In genomic region chr8:69710624-69711023, GRCm38 (mm10) we compare ENCODE assay signal across 8 mouse cellular contexts. TPM values are rescaled to one million over a fixed set of nuclear protein-coding genes. Genes with fewer than 3 reads are reported as not detected.
DNase-seq lines count a peak whose midpoint lies in the region; ATAC-seq lines count a peak whose summit lies in the region.
"Not testable (repeated sequence)": the region's sequence is repeated elsewhere in the genome, so short reads cannot be mapped to it uniquely, and the experiment has no call there.

Gene Zfp869, minus strand, starts transcription at chr8:69710724.

- H3K4me1 ChIP-seq in embryonic facial prominence, embryonic 12.5 days, result peaks cover 16% of the 10 kb centered on the region
- H3K4me1 ChIP-seq in kidney, embryonic 14.5 days (ENCODE audit: control insufficient read depth, insufficient read depth, low read length); neural tube, embryonic 14.5 days (ENCODE audit: control insufficient read depth, insufficient read depth, low read length): not testable (repeated sequence)

- H3K4me2 ChIP-seq in embryonic facial prominence, embryonic 12.5 days (replicated peaks); kidney, embryonic 14.5 days (replicated peaks; ENCODE audit: low read depth, low read length); neural tube, embryonic 14.5 days (ENCODE audit: low read depth, low read length): not testable (repeated sequence)

- H3K9me3 ChIP-seq in embryonic facial prominence, embryonic 12.5 days; kidney, embryonic 14.5 days (ENCODE audit: control insufficient read depth, low read length); neural tube, embryonic 14.5 days (ENCODE audit: control insufficient read depth, low read length): not testable (repeated sequence)

- peaks cover 47% of the 10 kb centered on the region for H3K79me2 ChIP-seq in macrophage (ENCODE audit: inconsistent target)

- not testable (repeated sequence) for DNase-seq in gastrocnemius, adult 8-10 months (ENCODE audit: low spot score in 2 of 2); heart, postnatal 10 days; left cerebral cortex, postnatal 36 days (ENCODE audit: low spot score in 2 of 2)

- H3K27me3 ChIP-seq in embryonic facial prominence, embryonic 12.5 days; kidney, embryonic 14.5 days (ENCODE audit: control insufficient read depth, insufficient read depth, low read length); neural tube, embryonic 14.5 days (ENCODE audit: control insufficient read depth, insufficient read depth, low read length): not testable (repeated sequence)

- not testable (repeated sequence) for H3K4me3 ChIP-seq in embryonic facial prominence, embryonic 12.5 days; kidney, embryonic 14.5 days (ENCODE audit: low read length); macrophage (ENCODE audit: inconsistent target); neural tube, embryonic 14.5 days (ENCODE audit: low read depth, low read length)

- intact Hi-C loops in heart, postnatal 10 days (cut with DNase I), result not testable (repeated sequence)
- intact Hi-C loops in left cerebral cortex, postnatal 36 days (cut with DNase I), result loop anchor here (10.0 kb wide), 1 partner anchor 386 kb away; no protein-coding TSS in a partner anchor

- 95% methylated on average over 7 of the region's 10 CpGs for WGBS in embryonic facial prominence, embryonic 12.5 days
- WGBS in kidney, embryonic 14.5 days, result 95% methylated on average over 8 of the region's 10 CpGs
- WGBS in macrophage (ENCODE audit: missing documents), result 90% methylated on average over 8 of the region's 10 CpGs
- 98% methylated on average over 8 of the region's 10 CpGs for WGBS in neural tube, embryonic 14.5 days

- not testable (repeated sequence) for H3K9ac ChIP-seq in embryonic facial prominence, embryonic 12.5 days; kidney, embryonic 14.5 days (ENCODE audit: low read depth, low read length); neural tube, embryonic 14.5 days (replicated peaks; ENCODE audit: low read depth, low read length)

- H3K36me3 ChIP-seq in embryonic facial prominence, embryonic 12.5 days, result peaks cover 62% of the 10 kb centered on the region
- peaks cover 54% of the 10 kb centered on the region for H3K36me3 ChIP-seq in kidney, embryonic 14.5 days (ENCODE audit: control insufficient read depth, insufficient read depth, low read length)
- peaks cover 70% of the 10 kb centered on the region for H3K36me3 ChIP-seq in macrophage (ENCODE audit: inconsistent target)
- H3K36me3 ChIP-seq in neural tube, embryonic 14.5 days (ENCODE audit: control insufficient read depth, insufficient read depth, low read length), result peaks cover 37% of the 10 kb centered on the region

- ATAC-seq in activated CD4-positive, CD25-positive, alpha-beta regulatory T cell, adult 4 months; embryonic facial prominence, embryonic 12.5 days (ENCODE audit: insufficient number of reproducible peaks, insufficient read depth, low FRiP score, low TSS enrichment); kidney, embryonic 14.5 days (ENCODE audit: low FRiP score, low TSS enrichment); neural tube, embryonic 14.5 days (ENCODE audit: low read depth): not testable (repeated sequence)

- H3K27ac ChIP-seq in embryonic facial prominence, embryonic 12.5 days; kidney, embryonic 14.5 days (ENCODE audit: low read depth, low read length); macrophage; neural tube, embryonic 14.5 days (ENCODE audit: low read depth, low read length): not testable (repeated sequence)

RNA-seq across cellular contexts. Expression of gene Zfp869, which starts in this region (rescaled TPM):
- polyA plus RNA-seq in activated CD4-positive, CD25-positive, alpha-beta regulatory T cell, adult 4 months (2017; shearing (Covaris generic)), result 10 to 100 TPM; 33.1 to 40.6 TPM
- polyA plus RNA-seq in embryonic facial prominence, embryonic 12.5 days (2016; fragmentation: Nextera tagmentation; extraction: Ambion mirVana), result 31.8 and 33.4 TPM in 2 replicates
- 10 to 100 TPM; 15.2 to 18.6 (median 16.6) TPM for total RNA-seq in gastrocnemius, adult 8-10 months (2022)
- total RNA-seq in heart, postnatal 10 days (2021), result 10 to 100 TPM; 14.1 to 15.5 TPM
- 21.8 and 37.5 TPM in 2 replicates for polyA plus RNA-seq in kidney, embryonic 14.5 days (2014; fragmentation: Nextera tagmentation; extraction: Ambion mirVana)
- 10 to 100 TPM; 18.1 to 19.8 TPM for total RNA-seq in left cerebral cortex, postnatal 36 days (2021)
- 10 to 100 TPM; 28.2 to 76.3 (median 46.2) TPM for total RNA-seq in macrophage (2018; cell fraction: chromatin; rRNA removed)
- total RNA-seq in macrophage (2018; cell fraction: cytosol; rRNA removed), result 10 to 100 TPM; 11.8 to 22.3 (median 17.3) TPM
- total RNA-seq in macrophage (2018; cell fraction: nucleus; rRNA removed), result 10 to 100 TPM; 24.0 to 51.7 (median 38.2) TPM
- polyA plus RNA-seq in macrophage (2018), result 13.1 to 18.8 TPM (median 17.6 TPM) in 3 replicates
- 29.3 and 30.3 TPM in 2 replicates for polyA plus RNA-seq in neural tube, embryonic 14.5 days (2014; fragmentation: Nextera tagmentation; extraction: Ambion mirVana)
